Mouse (Mus musculus): ENCODE results near the gene Ptafr. TPM values are rescaled to one million over a fixed set of nuclear protein-coding genes. Genes with fewer than 3 reads are reported as not detected.

The Ptafr gene
- total RNA-seq, 2 experiments from 2014 or later: 0.39 to 1.1 TPM

DNA sequence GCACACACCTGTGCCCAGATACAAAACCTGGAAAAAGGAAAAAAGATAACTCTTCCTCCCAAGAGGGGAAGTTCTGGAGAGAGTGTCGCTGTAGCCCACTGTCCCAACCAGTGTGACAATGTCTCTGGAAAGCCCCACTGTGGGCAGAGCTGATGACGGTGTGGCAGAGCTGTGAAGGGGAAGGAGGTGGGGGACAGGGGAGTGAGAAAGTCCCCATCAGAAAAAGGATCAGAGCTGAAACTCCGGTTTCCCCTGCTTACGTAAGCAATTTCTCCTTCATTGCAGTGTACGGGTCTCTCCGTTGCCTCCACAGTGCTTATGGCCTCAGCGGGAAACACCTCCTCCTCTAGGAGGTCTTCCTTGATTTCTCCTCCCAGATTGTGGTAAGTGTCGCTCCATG lies 47.5 kb downstream of the Ptafr start:
- no peak for DNase-seq (ENCODE audit: low spot score)

DNA sequence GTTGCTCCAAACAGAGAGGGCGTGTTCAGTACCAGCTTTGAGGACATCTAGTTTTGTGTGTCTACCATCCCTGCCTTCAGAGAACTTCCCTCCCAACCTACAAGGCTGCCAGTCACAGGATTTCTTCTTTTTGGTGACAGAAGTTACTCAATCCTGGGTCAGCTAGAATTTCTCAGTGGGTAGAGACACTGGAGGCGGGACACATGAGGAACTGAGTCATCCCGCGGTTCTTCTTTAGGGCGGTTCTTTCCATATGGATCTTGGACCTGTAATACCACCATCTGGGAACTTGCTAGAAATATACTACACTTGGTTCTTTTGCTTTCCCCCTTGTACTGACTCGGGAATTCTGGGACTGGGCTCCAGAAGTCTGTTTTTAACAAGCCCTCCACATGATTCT lies 54.0 kb downstream of the Ptafr start:
- no peak for DNase-seq (ENCODE audit: low spot score)

GRCm38 (mm10) chr4:132618850-132619375 lies 55.0 kb downstream of the Ptafr start:
- no peak for DNase-seq (ENCODE audit: low spot score)

DNA sequence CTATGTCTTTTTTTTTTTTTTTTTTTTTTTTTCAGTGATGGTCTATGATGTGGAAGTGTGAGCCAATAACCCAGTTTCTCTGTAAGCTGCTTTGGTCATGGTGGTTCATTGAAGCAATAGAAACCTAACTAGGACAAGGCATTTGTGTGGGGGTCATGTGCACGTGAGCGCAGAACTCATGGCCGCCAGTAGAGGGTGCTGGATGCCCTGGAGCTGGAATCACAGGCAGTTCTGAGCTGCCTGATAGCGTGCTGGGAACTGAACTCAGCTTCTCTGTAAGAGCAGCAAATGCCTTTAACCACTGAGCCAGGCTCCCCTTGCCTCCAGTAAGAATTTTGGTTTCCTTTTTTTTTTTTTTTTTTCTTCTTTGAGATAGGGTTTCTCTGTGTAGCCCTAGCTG lies 56.3 kb downstream of the Ptafr start:
- no peak for DNase-seq (ENCODE audit: low spot score)

GRCm38 (mm10) chr4:132621287-132622068 lies 57.6 kb downstream of the Ptafr start:
- no peak for DNase-seq (ENCODE audit: low spot score)

GRCm38 (mm10) chr4:132624034-132624657 lies 60.3 kb downstream of the Ptafr start:
- DNase-seq (ENCODE audit: low spot score): no peak

- DNase-seq (ENCODE audit: low spot score): no peak
Observed at GRCm38 (mm10) chr4:132628830-132629229, 65.0 kb downstream of the Ptafr start.

Other genes starting within 250 kb of the Ptafr start
- 10 to 100 TPM in 1 of 2 experiments, 1 to 10 TPM in 1; 9.9 to 11.4 TPM for gene Trnau1ap, start 234.5 kb upstream of the Ptafr start, total RNA-seq (2021)
- gene Rcc1, start 210.5 kb upstream of the Ptafr start, total RNA-seq (2021): 1 to 10 TPM; 5.6 to 7.7 TPM
- gene Phactr4, start 141.6 kb upstream of the Ptafr start, total RNA-seq (2021): 10 to 100 TPM; 12.8 to 13.7 TPM
- gene Med18, start 100.1 kb upstream of the Ptafr start, total RNA-seq (2021): 1 to 10 TPM; 2.6 TPM
- gene Sesn2, start 53.6 kb upstream of the Ptafr start, total RNA-seq (2021): 1 to 10 TPM; 2.1 to 2.5 TPM
- 10 to 100 TPM; 55.5 to 59.0 TPM for gene Atpif1, start 30.4 kb upstream of the Ptafr start, total RNA-seq (2021)
- gene Dnajc8, start 28.5 kb upstream of the Ptafr start, total RNA-seq (2021): 10 to 100 TPM; 53.7 to 63.2 TPM
- 10 to 100 TPM; 11.7 to 13.4 TPM for gene Eya3, start 74.9 kb downstream of the Ptafr start, total RNA-seq (2021)
- 1 to 10 TPM in 1 of 2 experiments, under 1 TPM in 1; 0.95 to 1.3 TPM for gene Xkr8, start 168.5 kb downstream of the Ptafr start, total RNA-seq (2021)
- gene Smpdl3b, start 193.2 kb downstream of the Ptafr start, total RNA-seq (2021): 1 to 10 TPM in 1 of 2 experiments, under 1 TPM in 1; 0.48 to 1.2 TPM
- 10 to 100 TPM; 14.4 to 16.3 TPM for gene Rpa2, start 204.3 kb downstream of the Ptafr start, total RNA-seq (2021)
- gene Themis2, start 232.3 kb downstream of the Ptafr start, total RNA-seq (2021): under 1 TPM; 0.41 to 0.85 TPM